Mouse (Mus musculus): ENCODE results near the gene Fitm1. TPM values are rescaled to one million over a fixed set of nuclear protein-coding genes. Genes with fewer than 3 reads are reported as not detected.
A peak's percentile ranks its signal among the peaks of the same experiment; 100 is the strongest.

The Fitm1 gene
- 0.22 TPM in 1 of 2 replicates, not detected in the other for polyA plus RNA-seq (2015; fragmentation: Nextera tagmentation; extraction: Ambion mirVana)

DNA sequence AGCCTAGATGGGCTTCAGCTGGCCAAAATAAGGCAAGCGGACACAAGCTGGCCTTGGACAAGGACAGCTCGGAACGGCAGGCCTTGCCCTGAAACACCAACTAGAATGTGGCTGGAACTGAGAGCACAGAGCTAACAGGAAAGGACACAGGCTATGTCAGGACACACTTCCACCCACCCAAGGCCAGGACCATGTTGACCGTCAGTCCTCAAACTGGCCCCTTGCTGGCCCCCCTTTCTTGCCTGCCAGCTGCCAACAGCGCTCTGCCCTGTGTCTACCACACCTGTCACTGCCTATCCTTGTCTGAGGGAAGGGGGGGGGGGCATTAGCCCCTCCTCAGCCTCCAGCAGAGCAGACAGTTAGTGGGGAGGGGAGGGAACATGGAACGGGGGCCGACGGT is at the start of gene Fitm1:
TSS of gene Fitm1 (plus strand) at position 316 of the 400 bp plus-strand sequence.
- ATAC-seq = no peak
- H3K27me3 ChIP-seq (ENCODE audit: control insufficient read depth, insufficient read depth, low read depth, low read length) = no peaks in the 10 kb centered on the region
- H3K9me3 ChIP-seq (replicated peaks; ENCODE audit: control insufficient read depth, low read length, poor library complexity, severe bottlenecking) = no peaks in the 10 kb centered on the region
- H3K27ac ChIP-seq (ENCODE audit: low read length) = no peak within 1 kb of the TSS
- no peak within 1 kb of the TSS for H3K4me2 ChIP-seq (ENCODE audit: low read length)
- 87% methylated on average over 8 of the region's 8 CpGs for WGBS
- H3K4me1 ChIP-seq (ENCODE audit: control insufficient read depth, insufficient read depth, low read length) = peaks cover 9% of the 10 kb centered on the region
- H3K9ac ChIP-seq (ENCODE audit: low read depth, low read length) = no peak within 1 kb of the TSS
- no peak within 1 kb of the TSS for H3K4me3 ChIP-seq (ENCODE audit: low read depth, low read length)
- H3K36me3 ChIP-seq (ENCODE audit: control insufficient read depth, insufficient read depth, low read length) = no peaks in the 10 kb centered on the region

- no peak for ATAC-seq
- WGBS = 78% methylated on average over 2 of the region's 2 CpGs
- Histone ChIP-seq H3K4me1 (ENCODE audit: control insufficient read depth, insufficient read depth, low read length) (no peaks in the 10 kb centered on the region), H3K9me3 (replicated peaks; ENCODE audit: control insufficient read depth, low read length, poor library complexity, severe bottlenecking) (no peaks in the 10 kb centered on the region), H3K27me3 (ENCODE audit: control insufficient read depth, insufficient read depth, low read depth, low read length) (peaks cover 4% of the 10 kb centered on the region), H3K9ac (ENCODE audit: low read depth, low read length) (no peak overlapping the region), H3K27ac (ENCODE audit: low read length) (no peak overlapping the region), H3K36me3 (ENCODE audit: control insufficient read depth, insufficient read depth, low read length) (no peaks in the 10 kb centered on the region), H3K4me2 (ENCODE audit: low read length) (no peak overlapping the region), H3K4me3 (ENCODE audit: low read depth, low read length) (no peak overlapping the region)
Measured at GRCm38 (mm10) chr14:55526674-55527073, 48.7 kb upstream of the Fitm1 start.

DNA sequence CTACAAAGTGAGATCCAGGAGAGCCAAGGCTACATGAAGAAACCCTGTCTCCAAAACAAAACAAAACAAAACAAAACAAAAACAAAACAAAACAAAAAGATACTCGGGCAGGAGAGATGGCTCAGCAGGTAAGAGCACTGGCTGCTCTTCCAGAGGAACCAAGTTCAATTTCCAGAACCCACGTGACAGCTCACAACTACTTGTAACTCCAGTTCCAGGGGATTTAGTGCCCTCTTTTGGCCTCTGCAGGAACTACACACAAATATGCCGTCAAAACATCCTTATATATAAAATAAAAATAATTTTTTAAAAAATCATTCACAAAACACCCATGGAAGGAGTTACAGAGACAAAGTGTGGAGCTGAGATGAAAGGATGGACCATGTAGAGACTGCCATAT is 47.5 kb upstream of the Fitm1 start:
- no peaks in the 10 kb centered on the region for H3K27me3 ChIP-seq (ENCODE audit: control insufficient read depth, insufficient read depth, low read depth, low read length)
- no peak overlapping the region for H3K4me3 ChIP-seq (ENCODE audit: low read depth, low read length)
- no peaks in the 10 kb centered on the region for H3K4me1 ChIP-seq (ENCODE audit: control insufficient read depth, insufficient read depth, low read length)
- no peak overlapping the region for H3K9ac ChIP-seq (ENCODE audit: low read depth, low read length)
- no peak overlapping the region for H3K4me2 ChIP-seq (ENCODE audit: low read length)
- H3K27ac ChIP-seq (ENCODE audit: low read length) = no peak overlapping the region
- no peaks in the 10 kb centered on the region for H3K9me3 ChIP-seq (replicated peaks; ENCODE audit: control insufficient read depth, low read length, poor library complexity, severe bottlenecking)
- no peaks in the 10 kb centered on the region for H3K36me3 ChIP-seq (ENCODE audit: control insufficient read depth, insufficient read depth, low read length)
- 22% methylated on average over 3 of the region's 3 CpGs for WGBS
- no peak for ATAC-seq

- Histone ChIP-seq H3K4me1 (ENCODE audit: control insufficient read depth, insufficient read depth, low read length) (peaks cover 3% of the 10 kb centered on the region), H3K4me2 (ENCODE audit: low read length) (no peak overlapping the region), H3K9ac (ENCODE audit: low read depth, low read length) (no peak overlapping the region), H3K36me3 (ENCODE audit: control insufficient read depth, insufficient read depth, low read length) (no peaks in the 10 kb centered on the region), H3K27me3 (ENCODE audit: control insufficient read depth, insufficient read depth, low read depth, low read length) (no peaks in the 10 kb centered on the region), H3K4me3 (ENCODE audit: low read depth, low read length) (no peak overlapping the region), H3K27ac (ENCODE audit: low read length) (no peak overlapping the region), H3K9me3 (replicated peaks; ENCODE audit: control insufficient read depth, low read length, poor library complexity, severe bottlenecking) (no peaks in the 10 kb centered on the region)
- ATAC-seq = no peak
- WGBS = 55% methylated on average over 6 of the region's 6 CpGs
Measured at GRCm38 (mm10) chr14:55536116-55536745, 39.2 kb upstream of the Fitm1 start.

DNA sequence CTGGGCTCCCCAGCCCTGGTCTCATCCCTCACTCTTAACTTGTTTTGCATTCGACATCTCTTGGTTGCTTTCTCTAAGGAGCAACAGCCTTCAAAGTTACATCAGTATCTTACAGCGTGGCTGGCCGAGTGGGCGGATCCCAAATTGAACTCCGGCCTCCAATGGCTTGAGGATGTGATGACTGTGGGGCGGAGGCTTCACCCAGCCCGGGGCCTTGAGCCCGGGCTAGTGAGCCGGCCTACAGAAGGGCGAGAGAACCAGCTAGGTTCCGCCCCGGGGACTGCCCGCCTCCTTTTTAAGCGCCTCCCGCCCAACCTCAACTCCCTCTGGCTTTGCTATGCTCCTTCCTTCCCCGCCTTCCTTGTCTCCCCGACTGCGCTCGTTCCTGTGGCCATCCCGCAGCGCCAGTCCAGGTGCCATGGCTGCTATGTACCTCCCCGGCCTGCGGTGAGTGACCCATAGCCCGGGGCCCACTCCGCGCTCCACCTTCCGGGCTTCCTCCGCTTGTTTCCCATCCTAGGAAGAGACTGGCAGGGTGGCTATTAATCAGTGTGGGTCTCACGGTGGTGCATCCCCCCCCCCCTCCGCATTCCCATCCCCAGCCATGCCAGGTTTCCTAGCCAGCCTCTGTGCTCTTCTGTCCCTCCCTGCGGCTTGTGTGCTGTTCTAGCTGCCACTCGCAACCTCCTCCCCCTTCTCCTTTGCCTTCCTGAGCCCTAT is 35.2 kb upstream of the Fitm1 start, which contains the start of gene Pck2:
TSS of gene Pck2 (plus strand) at position 200 of the 720 bp plus-strand sequence.
- H3K36me3 ChIP-seq (ENCODE audit: control insufficient read depth, insufficient read depth, low read length) = peaks cover 3% of the 10 kb centered on the region; the same call in 1 of the 2 replicates
- H3K4me1 ChIP-seq (ENCODE audit: control insufficient read depth, insufficient read depth, low read length) = peaks cover 11% of the 10 kb centered on the region
- peak within 1 kb of the TSS; percentile 47 for H3K4me3 ChIP-seq (ENCODE audit: low read depth, low read length)
- H3K27me3 ChIP-seq (ENCODE audit: control insufficient read depth, insufficient read depth, low read depth, low read length) = no peaks in the 10 kb centered on the region
- WGBS = 0% methylated on average over 32 of the region's 32 CpGs
- peak within 1 kb of the TSS; percentile 72 for H3K9ac ChIP-seq (ENCODE audit: low read depth, low read length)
- peak within 1 kb of the TSS; percentile 85 for H3K27ac ChIP-seq (ENCODE audit: low read length)
- ATAC-seq = peak; percentile 86
- H3K9me3 ChIP-seq (replicated peaks; ENCODE audit: control insufficient read depth, low read length, poor library complexity, severe bottlenecking) = no peaks in the 10 kb centered on the region
- peak within 1 kb of the TSS; percentile 70 for H3K4me2 ChIP-seq (ENCODE audit: low read length)

- peak overlapping the region; percentile 47 for H3K4me3 ChIP-seq (ENCODE audit: low read depth, low read length)
- peak; percentile 55 for ATAC-seq
- WGBS = 2% methylated on average over 10 of the region's 10 CpGs
Measured at GRCm38 (mm10) chr14:55540787-55541321, 34.6 kb upstream of the Fitm1 start.

DNA sequence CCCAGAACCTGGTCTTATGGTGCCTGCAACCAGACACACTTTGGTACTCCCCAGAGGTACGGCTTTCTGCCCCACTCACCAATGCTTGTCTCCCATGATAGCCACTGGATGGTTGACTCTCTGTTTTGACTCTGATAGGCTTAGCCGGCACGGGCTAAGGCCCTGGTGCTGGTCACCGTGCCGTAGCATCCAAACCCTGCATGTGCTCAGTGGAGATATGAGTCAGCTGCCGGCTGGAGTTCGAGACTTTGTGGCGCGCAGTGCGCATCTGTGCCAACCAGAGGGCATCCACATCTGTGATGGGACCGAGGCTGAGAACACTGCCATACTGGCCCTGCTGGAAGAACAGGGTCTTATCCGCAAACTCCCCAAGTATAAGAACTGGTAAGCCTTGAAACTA is 33.1 kb upstream of the Fitm1 start:
- peaks cover 11% of the 10 kb centered on the region for H3K4me1 ChIP-seq (ENCODE audit: control insufficient read depth, insufficient read depth, low read length)
- WGBS = 97% methylated on average over 12 of the region's 12 CpGs
- H3K9me3 ChIP-seq (replicated peaks; ENCODE audit: control insufficient read depth, low read length, poor library complexity, severe bottlenecking) = no peaks in the 10 kb centered on the region
- no peak overlapping the region for H3K4me2 ChIP-seq (ENCODE audit: low read length)
- H3K36me3 ChIP-seq (ENCODE audit: control insufficient read depth, insufficient read depth, low read length) = peaks cover 3% of the 10 kb centered on the region; the same call in 1 of the 2 replicates
- H3K27ac ChIP-seq (ENCODE audit: low read length) = no peak overlapping the region
- H3K9ac ChIP-seq (ENCODE audit: low read depth, low read length) = no peak overlapping the region
- no peak for ATAC-seq
- no peak overlapping the region for H3K4me3 ChIP-seq (ENCODE audit: low read depth, low read length)
- H3K27me3 ChIP-seq (ENCODE audit: control insufficient read depth, insufficient read depth, low read depth, low read length) = no peaks in the 10 kb centered on the region

More at GRCm38 (mm10) chr14:55540787-55541321, 34.6 kb upstream of the Fitm1 start:
- H3K4me1 ChIP-seq (ENCODE audit: control insufficient read depth, insufficient read depth, low read length) = peaks cover 11% of the 10 kb centered on the region
- peaks cover 3% of the 10 kb centered on the region; the same call in 1 of the 2 replicates for H3K36me3 ChIP-seq (ENCODE audit: control insufficient read depth, insufficient read depth, low read length)
- no peaks in the 10 kb centered on the region for H3K27me3 ChIP-seq (ENCODE audit: control insufficient read depth, insufficient read depth, low read depth, low read length)
- no peaks in the 10 kb centered on the region for H3K9me3 ChIP-seq (replicated peaks; ENCODE audit: control insufficient read depth, low read length, poor library complexity, severe bottlenecking)
- H3K27ac ChIP-seq (ENCODE audit: low read length) = peak overlapping the region; percentile 85
- H3K9ac ChIP-seq (ENCODE audit: low read depth, low read length) = peak overlapping the region; percentile 72
- H3K4me2 ChIP-seq (ENCODE audit: low read length) = peak overlapping the region; percentile 70

DNA sequence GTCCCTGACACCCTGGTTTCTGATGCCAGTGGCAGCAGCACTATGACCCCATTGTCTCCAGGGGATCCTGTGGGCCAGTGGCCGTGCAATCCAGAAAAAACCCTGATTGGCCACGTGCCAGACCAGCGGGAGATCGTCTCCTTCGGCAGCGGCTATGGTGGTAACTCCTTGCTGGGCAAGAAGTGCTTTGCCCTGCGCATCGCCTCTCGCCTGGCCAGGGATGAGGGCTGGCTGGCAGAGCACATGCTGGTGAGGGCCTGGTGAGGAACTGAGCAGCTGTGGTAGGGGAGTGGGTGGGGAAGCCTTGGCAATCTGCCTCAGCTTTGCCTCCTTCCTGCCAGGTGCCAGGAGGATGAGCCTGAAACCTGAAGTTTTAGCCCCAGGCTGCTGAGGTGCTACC is 31.1 kb upstream of the Fitm1 start:
- H3K9me3 ChIP-seq (replicated peaks; ENCODE audit: control insufficient read depth, low read length, poor library complexity, severe bottlenecking) = no peaks in the 10 kb centered on the region
- H3K27ac ChIP-seq (ENCODE audit: low read length) = no peak overlapping the region
- no peak for ATAC-seq
- H3K36me3 ChIP-seq (ENCODE audit: control insufficient read depth, insufficient read depth, low read length) = peaks cover 21% of the 10 kb centered on the region
- H3K27me3 ChIP-seq (ENCODE audit: control insufficient read depth, insufficient read depth, low read depth, low read length) = no peaks in the 10 kb centered on the region
- no peak overlapping the region for H3K4me3 ChIP-seq (ENCODE audit: low read depth, low read length)
- H3K9ac ChIP-seq (ENCODE audit: low read depth, low read length) = no peak overlapping the region; the same call in 1 of the 2 replicates
- WGBS = 75% methylated on average over 9 of the region's 9 CpGs
- no peak overlapping the region for H3K4me2 ChIP-seq (ENCODE audit: low read length)
- peaks cover 11% of the 10 kb centered on the region for H3K4me1 ChIP-seq (ENCODE audit: control insufficient read depth, insufficient read depth, low read length)

DNA sequence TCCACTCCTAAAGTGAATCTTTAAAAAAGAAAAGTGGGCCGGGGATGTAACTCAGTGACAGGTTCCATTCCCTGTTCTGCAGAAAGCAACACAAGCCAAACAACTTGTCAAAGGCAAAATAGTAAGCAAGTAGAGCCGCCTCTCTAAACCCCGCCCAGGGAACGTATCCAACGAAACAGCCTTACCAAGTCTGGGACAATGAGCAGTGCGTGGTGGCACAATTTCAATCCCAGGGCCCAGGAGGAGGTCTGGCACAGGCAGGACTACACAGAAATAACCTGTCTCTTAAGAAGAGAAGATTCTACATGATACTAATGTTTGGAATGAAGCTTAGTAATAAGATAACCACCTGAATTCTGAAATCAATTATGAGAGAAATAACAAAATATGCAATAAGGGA is 25.2 kb upstream of the Fitm1 start:
- Histone ChIP-seq H3K27me3 (ENCODE audit: control insufficient read depth, insufficient read depth, low read depth, low read length) (no peaks in the 10 kb centered on the region), H3K36me3 (ENCODE audit: control insufficient read depth, insufficient read depth, low read length) (peaks cover 18% of the 10 kb centered on the region), H3K9me3 (replicated peaks; ENCODE audit: control insufficient read depth, low read length, poor library complexity, severe bottlenecking) (no peaks in the 10 kb centered on the region), H3K9ac (ENCODE audit: low read depth, low read length) (no peak overlapping the region), H3K4me2 (ENCODE audit: low read length) (no peak overlapping the region), H3K4me3 (ENCODE audit: low read depth, low read length) (no peak overlapping the region), H3K4me1 (ENCODE audit: control insufficient read depth, insufficient read depth, low read length) (no peaks in the 10 kb centered on the region), H3K27ac (ENCODE audit: low read length) (no peak overlapping the region)
- no peak for ATAC-seq
- WGBS = 87% methylated on average over 6 of the region's 6 CpGs
